Mouse (Mus musculus) midbrain, embryonic 16.5 days (tissue): ENCODE results near the gene Mob1b. TPM values are rescaled to one million over a fixed set of nuclear protein-coding genes. Genes with fewer than 3 reads are reported as not detected.

Source experiments
- ATAC-seq: fragments of 200-750 bp; cut with Nextera tagmentation; 2 replicates; pipeline ENCODE4 v1.8.0; 2017; ENCODE audit warnings: moderate TSS enrichment
- H3K27ac ChIP-seq: fragments of 300-500 bp; sonication (generic); 2 replicates; pipeline ENCODE4 v1.5.1; 2014; ENCODE audit warnings: mild to moderate bottlenecking, low read length, mixed read lengths
- H3K27me3 ChIP-seq: fragments of 300-500 bp; sonication (generic); 2 replicates; pipeline ENCODE4 v1.6.1; 2014; ENCODE audit warnings: low read depth, low read length, mixed read lengths; ENCODE audit not compliant: control insufficient read depth, insufficient read depth
- H3K36me3 ChIP-seq: fragments of 300-500 bp; sonication (generic); 2 replicates; pipeline ENCODE4 v1.6.1; 2014; ENCODE audit warnings: mild to moderate bottlenecking, low read length, moderate library complexity, mixed read lengths; ENCODE audit not compliant: control insufficient read depth, insufficient read depth
- H3K4me1 ChIP-seq: fragments of 300-500 bp; sonication (generic); 2 replicates; pipeline ENCODE4 v1.6.1; 2014; ENCODE audit warnings: mild to moderate bottlenecking, low read length, mixed read lengths; ENCODE audit not compliant: control insufficient read depth, insufficient read depth
- H3K4me2 ChIP-seq: fragments of 300-500 bp; sonication (generic); 2 replicates; pipeline ENCODE4 v1.6.1; 2014; ENCODE audit warnings: mild to moderate bottlenecking, low read length, mixed read lengths
- H3K4me3 ChIP-seq: fragments of 300-500 bp; sonication (generic); 2 replicates; pipeline ENCODE4 v1.5.1; 2014; ENCODE audit warnings: low read depth, mild to moderate bottlenecking, low read length, moderate library complexity, mixed read lengths
- H3K9ac ChIP-seq: fragments of 300-500 bp; sonication (generic); 2 replicates; pipeline ENCODE4 v1.6.1; 2014; ENCODE audit warnings: low read depth, low read length, mixed read lengths
- H3K9me3 ChIP-seq: fragments of 300-500 bp; sonication (generic); replicated peaks from 2 replicates; pipeline ENCODE4 v1.6.1; 2014; ENCODE audit warnings: mild to moderate bottlenecking, low read length, mixed read lengths; ENCODE audit not compliant: control insufficient read depth, poor library complexity, severe bottlenecking
- WGBS: fragments of 180-500 bp; shearing (Covaris S2); extraction: QIAGEN DNeasy Blood & Tissue Kit; methylation state at CpG from one replicate; pipeline ENCODE4 v1.1.7; 2014; 5-methylcytosine and 5-hydroxymethylcytosine counted together
- polyA plus RNA-seq: library from polyadenylated mRNA; unstranded; fragments of >200 nt; fragmentation: Nextera tagmentation; extraction: Ambion mirVana; gene quantifications from 2 replicates; pipeline ENCODE4 v1.2.1, GENCODE M21; 2015

The Mob1b gene
- polyA plus RNA-seq, 1 experiment from 2014 or later, result 9.8 TPM

DNA sequence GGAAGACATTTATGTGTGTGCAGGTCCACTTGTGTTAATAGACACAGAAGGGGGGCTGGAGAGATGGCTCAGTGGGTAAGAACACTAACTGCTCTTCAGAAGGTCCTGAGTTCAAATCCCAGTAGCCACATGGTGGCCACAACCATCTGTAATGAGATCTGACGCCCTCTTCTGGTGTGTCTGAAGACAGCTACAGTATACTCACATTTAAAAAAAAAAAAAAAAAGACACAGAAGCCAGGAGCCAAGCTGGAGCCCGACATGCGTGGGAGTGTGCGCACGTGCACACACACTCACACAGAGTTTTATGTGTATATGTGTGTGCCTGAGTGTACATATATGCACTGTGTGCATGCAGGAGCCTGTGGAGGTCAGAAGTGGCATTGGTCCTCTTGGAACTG, 42.0 kb downstream of the Mob1b start:
- no peaks in the 10 kb centered on the region for H3K36me3 ChIP-seq
- WGBS, result 85% methylated on average over 5 of the region's 5 CpGs
- no peak overlapping the region for H3K4me3 ChIP-seq
- H3K9ac ChIP-seq, result no peak overlapping the region
- H3K4me2 ChIP-seq, result no peak overlapping the region
- H3K4me1 ChIP-seq, result peaks cover 22% of the 10 kb centered on the region
- H3K9me3 ChIP-seq, result no peaks in the 10 kb centered on the region
- no peaks in the 10 kb centered on the region for H3K27me3 ChIP-seq
- no peak overlapping the region for H3K27ac ChIP-seq
- no peak for ATAC-seq

DNA sequence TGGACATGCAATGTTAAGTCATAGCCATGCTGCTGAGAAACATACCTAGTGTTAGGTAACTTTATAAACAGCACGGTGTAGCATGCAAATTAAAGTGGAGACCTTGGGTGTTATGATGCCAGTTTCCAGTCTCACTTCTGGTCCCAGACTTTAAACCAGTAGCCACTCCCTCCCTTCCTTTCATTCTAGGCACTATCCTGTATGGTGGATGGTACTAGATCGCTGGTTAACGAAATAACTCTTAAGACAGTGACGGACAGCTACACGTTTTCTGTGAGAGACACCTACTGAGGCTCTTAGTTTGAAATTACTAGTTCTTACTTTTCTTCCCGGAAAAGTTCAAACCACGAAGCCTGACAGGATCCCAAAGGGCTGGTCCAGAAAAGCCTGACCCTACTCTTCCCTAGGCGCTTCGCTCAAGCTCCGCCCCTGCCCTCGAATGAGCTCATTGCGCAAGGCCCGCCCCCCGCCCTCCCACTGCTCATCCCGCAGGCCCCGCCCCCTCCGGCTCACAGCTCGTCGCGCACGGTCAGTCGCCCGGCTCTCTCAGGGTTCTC, 43.9 kb downstream of the Mob1b start:
- WGBS, result 1% methylated on average over 22 of the region's 23 CpGs
- peak overlapping the region; percentile 67 for H3K4me2 ChIP-seq

GRCm38 (mm10) chr5:88764987-88765481, 44.4 kb downstream of the Mob1b start, which contains the start of gene Dck:
Gene Dck, plus strand, starts transcription at chr5:88764996.
- H3K4me1 ChIP-seq, result peaks cover 22% of the 10 kb centered on the region
- H3K9ac ChIP-seq, result peak within 1 kb of the TSS; percentile 80
- H3K4me3 ChIP-seq, result peak within 1 kb of the TSS; percentile 67
- WGBS, result under 1% methylated on average over 50 of the region's 51 CpGs
- no peaks in the 10 kb centered on the region for H3K27me3 ChIP-seq
- peak within 1 kb of the TSS; percentile 67 for H3K4me2 ChIP-seq
- peak; percentile 99 for ATAC-seq
- no peaks in the 10 kb centered on the region for H3K9me3 ChIP-seq
- H3K36me3 ChIP-seq, result no peaks in the 10 kb centered on the region
- H3K27ac ChIP-seq, result peak within 1 kb of the TSS; percentile 86

More for the DNA sequence above, 43.9 kb downstream of the Mob1b start:
- Histone ChIP-seq H3K27me3 (no peaks in the 10 kb centered on the region), H3K9me3 (no peaks in the 10 kb centered on the region), H3K36me3 (no peaks in the 10 kb centered on the region), H3K27ac (peak overlapping the region; percentile 86), H3K4me3 (peak overlapping the region; percentile 67), H3K4me1 (peaks cover 22% of the 10 kb centered on the region), H3K9ac (peak overlapping the region; percentile 80)
- ATAC-seq, result peak; percentile 79

GRCm38 (mm10) chr5:88765587-88765986, 44.9 kb downstream of the Mob1b start:
- H3K27ac ChIP-seq, result peak overlapping the region; percentile 86
- no peaks in the 10 kb centered on the region for H3K9me3 ChIP-seq
- H3K36me3 ChIP-seq, result no peaks in the 10 kb centered on the region
- H3K27me3 ChIP-seq, result no peaks in the 10 kb centered on the region
- peak overlapping the region; percentile 67 for H3K4me3 ChIP-seq
- peak overlapping the region; percentile 67 for H3K4me2 ChIP-seq
- H3K9ac ChIP-seq, result peak overlapping the region; percentile 80
- peaks cover 22% of the 10 kb centered on the region for H3K4me1 ChIP-seq
- peak; percentile 1; the same call in 1 of the 2 replicates for ATAC-seq
- 8% methylated on average over 6 of the region's 6 CpGs for WGBS

DNA sequence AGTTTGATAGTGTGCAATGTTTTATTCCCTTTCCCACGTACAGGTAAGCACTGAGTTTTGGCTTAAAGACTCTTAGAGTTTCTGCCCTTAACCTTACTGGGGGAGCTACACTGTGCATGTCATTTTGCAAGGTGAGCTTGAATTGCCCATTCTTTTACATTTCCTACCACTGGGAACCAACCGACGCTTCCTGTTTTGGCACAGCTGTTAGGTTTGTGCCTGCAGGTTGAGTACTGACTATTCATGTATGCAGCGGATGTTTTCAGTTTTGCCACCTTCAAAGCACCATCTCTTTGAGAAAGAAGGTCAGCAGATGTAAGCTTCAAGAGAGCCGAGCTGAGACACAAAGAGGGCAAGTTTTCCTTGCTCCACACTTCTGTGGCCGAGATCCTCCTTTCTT, 45.5 kb downstream of the Mob1b start:
- Histone ChIP-seq H3K4me1 (peaks cover 22% of the 10 kb centered on the region), H3K9me3 (no peaks in the 10 kb centered on the region), H3K4me2 (peak overlapping the region; percentile 67), H3K4me3 (peak overlapping the region; percentile 67), H3K27me3 (no peaks in the 10 kb centered on the region), H3K9ac (peak overlapping the region; percentile 28; the same call in 1 of the 2 replicates), H3K27ac (no peak overlapping the region), H3K36me3 (no peaks in the 10 kb centered on the region)
- WGBS, result 48% methylated on average over 6 of the region's 6 CpGs
- no peak for ATAC-seq

- WGBS, result 96% methylated on average over 5 of the region's 5 CpGs
- H3K4me2 ChIP-seq, result no peak overlapping the region; the same call in 1 of the 2 replicates
Measured at GRCm38 (mm10) chr5:88766863-88767262, 46.2 kb downstream of the Mob1b start.

GRCm38 (mm10) chr5:88768201-88768600, 47.5 kb downstream of the Mob1b start:
- Histone ChIP-seq H3K27ac (no peak overlapping the region), H3K36me3 (peaks cover 9% of the 10 kb centered on the region), H3K9me3 (no peaks in the 10 kb centered on the region), H3K27me3 (no peaks in the 10 kb centered on the region), H3K4me3 (no peak overlapping the region), H3K9ac (no peak overlapping the region), H3K4me1 (peaks cover 22% of the 10 kb centered on the region), H3K4me2 (no peak overlapping the region)
- WGBS, result 92% methylated on average over 6 of the region's 6 CpGs
- no peak for ATAC-seq

More at GRCm38 (mm10) chr5:88766863-88767262, 46.2 kb downstream of the Mob1b start:
- Histone ChIP-seq H3K4me1 (peaks cover 22% of the 10 kb centered on the region), H3K4me3 (no peak overlapping the region), H3K9ac (no peak overlapping the region), H3K9me3 (no peaks in the 10 kb centered on the region), H3K36me3 (peaks cover under 1% of the 10 kb centered on the region; the same call in 1 of the 2 replicates), H3K27ac (no peak overlapping the region), H3K27me3 (no peaks in the 10 kb centered on the region)
- ATAC-seq, result no peak

DNA sequence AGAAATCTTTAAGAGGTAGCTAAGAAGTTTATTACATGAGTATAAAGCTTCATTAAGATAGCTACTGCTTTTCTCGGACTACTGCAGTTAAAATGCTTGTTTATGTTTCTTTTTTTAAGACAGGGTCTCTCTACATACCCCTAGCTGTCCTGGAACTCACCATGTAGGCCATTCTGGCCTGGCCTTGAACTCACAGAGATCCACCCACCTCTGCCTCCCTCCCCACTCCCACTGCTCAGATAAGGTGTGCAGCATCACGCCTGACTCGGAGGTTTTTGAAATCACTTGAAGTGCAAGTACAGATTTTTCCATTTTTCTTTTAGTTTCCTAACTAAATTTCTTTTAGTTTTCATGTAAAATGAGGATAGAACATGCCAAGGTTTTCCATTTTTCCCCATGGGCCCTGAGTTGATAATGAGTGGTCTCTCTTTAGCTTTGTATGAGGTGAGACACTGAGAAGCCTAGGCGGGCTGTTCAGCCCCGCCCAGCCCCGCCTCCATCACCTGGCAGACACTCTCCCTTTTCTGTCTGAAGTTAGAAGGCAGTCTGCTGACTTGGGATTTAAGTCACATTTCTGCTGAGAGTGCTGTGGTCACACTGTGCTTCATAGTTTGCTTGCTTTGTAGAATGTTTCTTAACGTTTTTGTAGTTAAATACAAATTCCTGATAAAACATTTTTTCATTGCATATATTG, 61.6 kb downstream of the Mob1b start:
- Histone ChIP-seq H3K4me1 (no peaks in the 10 kb centered on the region), H3K27ac (no peak overlapping the region), H3K4me2 (no peak overlapping the region), H3K9me3 (no peaks in the 10 kb centered on the region), H3K36me3 (peaks cover 23% of the 10 kb centered on the region), H3K4me3 (no peak overlapping the region), H3K9ac (no peak overlapping the region), H3K27me3 (no peaks in the 10 kb centered on the region)
- ATAC-seq, result no peak
- WGBS, result 86% methylated on average over 7 of the region's 7 CpGs

DNA sequence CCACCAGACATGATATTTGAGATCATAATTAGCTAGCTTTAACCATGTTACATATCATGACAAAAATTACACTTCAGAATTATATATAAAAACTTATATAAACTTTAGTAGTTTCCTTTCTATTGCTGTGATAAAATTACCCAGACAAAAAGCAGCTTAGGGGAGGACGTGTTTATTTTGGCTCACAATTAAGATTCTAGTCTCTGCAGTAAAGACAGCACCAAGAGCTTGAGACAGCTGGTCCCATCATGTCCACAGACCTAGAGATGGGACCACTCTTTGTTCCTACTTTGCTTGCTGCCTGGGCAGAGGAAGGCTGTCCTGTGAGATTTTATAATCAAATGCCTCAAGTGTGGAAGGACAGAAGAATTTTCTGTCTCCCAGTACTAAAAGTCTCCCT, 64.4 kb downstream of the Mob1b start:
- peaks cover 23% of the 10 kb centered on the region for H3K36me3 ChIP-seq
- H3K9ac ChIP-seq, result no peak overlapping the region
- H3K4me1 ChIP-seq, result no peaks in the 10 kb centered on the region
- no peak overlapping the region for H3K27ac ChIP-seq
- no peak overlapping the region for H3K4me3 ChIP-seq
- H3K4me2 ChIP-seq, result no peak overlapping the region
- WGBS, result 81% methylated on average over 1 of the region's 1 CpGs
- no peaks in the 10 kb centered on the region for H3K9me3 ChIP-seq
- no peak for ATAC-seq
- H3K27me3 ChIP-seq, result no peaks in the 10 kb centered on the region
